Mouse (Mus musculus): ENCODE results near the gene Pla2g2e. TPM values are rescaled to one million over a fixed set of nuclear protein-coding genes. Genes with fewer than 3 reads are reported as not detected.
A peak's percentile ranks its signal among the peaks of the same experiment; 100 is the strongest.
"Not testable (repeated sequence)": the region's sequence is repeated elsewhere in the genome, so short reads cannot be mapped to it uniquely, and the experiment has no call there.

The Pla2g2e gene
- polyA plus RNA-seq, 1 experiment, result 2.5 TPM

- H3K36me3 ChIP-seq (ENCODE audit: control insufficient read depth, insufficient read depth), result no peaks in the 10 kb centered on the region
- H3K4me3 ChIP-seq (ENCODE audit: insufficient read depth, poor library complexity, severe bottlenecking), result no peak within 1 kb of the TSS
- TF ChIP-seq CTCF (IDR thresholded peaks at IDR 0.05; ENCODE audit: control insufficient read depth, insufficient read depth, insufficient read length) (no peak), USF1 (IDR thresholded peaks at IDR 0.05; ENCODE audit: low read depth) (peak; percentile 77), MYOD1 (IDR thresholded peaks at IDR 0.05; ENCODE audit: control insufficient read depth, insufficient read length, low read depth) (peak; percentile 81)
- no peak within 1 kb of the TSS for H3ac ChIP-seq (ENCODE audit: control insufficient read depth, insufficient read length, low read depth)
- H3K27me3 ChIP-seq (ENCODE audit: control insufficient read depth, insufficient read depth, insufficient read length), result no peaks in the 10 kb centered on the region
- no peaks in the 10 kb centered on the region for H3K79me2 ChIP-seq (ENCODE audit: control insufficient read depth, insufficient read depth)
- H3K79me3 ChIP-seq (ENCODE audit: low read depth), result no peaks in the 10 kb centered on the region
These were observed 14.3 kb upstream of the Pla2g2e start, which contains the start of gene Pla2g5 for GRCm38 (mm10) chr4:138863344-138863998. Gene Pla2g5, minus strand, starts transcription at chr4:138863482.

GRCm38 (mm10) chr4:138865092-138865491, 12.7 kb upstream of the Pla2g2e start:
- Histone ChIP-seq H3K36me3 (ENCODE audit: control insufficient read depth, insufficient read depth) (no peaks in the 10 kb centered on the region), H3K27me3 (ENCODE audit: control insufficient read depth, insufficient read depth, insufficient read length) (no peaks in the 10 kb centered on the region), H3K79me3 (ENCODE audit: low read depth) (no peaks in the 10 kb centered on the region), H3K4me3 (ENCODE audit: insufficient read depth, poor library complexity, severe bottlenecking) (no peak overlapping the region), H3ac (ENCODE audit: control insufficient read depth, insufficient read length, low read depth) (peak overlapping the region; percentile 45), H3K79me2 (ENCODE audit: control insufficient read depth, insufficient read depth) (no peaks in the 10 kb centered on the region)
- TF ChIP-seq FOSL1 (IDR thresholded peaks at IDR 0.05; ENCODE audit: insufficient read depth, low read length, poor library complexity, severe bottlenecking) (peak; percentile 22), CEBPB (IDR thresholded peaks at IDR 0.05; ENCODE audit: low read depth) (no peak)

- no peak overlapping the region for H3ac ChIP-seq (ENCODE audit: control insufficient read depth, insufficient read length, low read depth)
- no peak for TF ChIP-seq MAX (IDR thresholded peaks at IDR 0.05)
- no peak for TF ChIP-seq USF1 (IDR thresholded peaks at IDR 0.05; ENCODE audit: low read depth)
- TF ChIP-seq MYOG (IDR thresholded peaks at IDR 0.05; ENCODE audit: control insufficient read depth, extremely low read depth, insufficient read length), result no peak
- no peak for TF ChIP-seq MYOD1 (IDR thresholded peaks at IDR 0.05; ENCODE audit: control insufficient read depth, insufficient read length, low read depth)
- TF ChIP-seq CTCF (IDR thresholded peaks at IDR 0.05; ENCODE audit: control insufficient read depth, insufficient read depth, insufficient read length), result no peak
- TF ChIP-seq FOSL1 (IDR thresholded peaks at IDR 0.05; ENCODE audit: insufficient read depth, low read length, poor library complexity, severe bottlenecking), result no peak
- no peak for TF ChIP-seq CEBPB (IDR thresholded peaks at IDR 0.05; ENCODE audit: low read depth)
These were observed 11.8 kb upstream of the Pla2g2e start for GRCm38 (mm10) chr4:138865991-138866390.

GRCm38 (mm10) chr4:138866413-138866812, 11.3 kb upstream of the Pla2g2e start:
- no peak overlapping the region for H3ac ChIP-seq (ENCODE audit: control insufficient read depth, insufficient read length, low read depth)
- no peaks in the 10 kb centered on the region for H3K79me2 ChIP-seq (ENCODE audit: control insufficient read depth, insufficient read depth)
- TF ChIP-seq CEBPB (IDR thresholded peaks at IDR 0.05; ENCODE audit: low read depth) (no peak), CTCF (IDR thresholded peaks at IDR 0.05; ENCODE audit: control insufficient read depth, insufficient read depth, insufficient read length) (peak; percentile 70), MYOD1 (IDR thresholded peaks at IDR 0.05; ENCODE audit: control insufficient read depth, insufficient read length, low read depth) (no peak), FOSL1 (IDR thresholded peaks at IDR 0.05; ENCODE audit: insufficient read depth, low read length, poor library complexity, severe bottlenecking) (no peak), USF1 (IDR thresholded peaks at IDR 0.05; ENCODE audit: low read depth) (no peak), MAX (IDR thresholded peaks at IDR 0.05) (no peak), MYOG (IDR thresholded peaks at IDR 0.05; ENCODE audit: control insufficient read depth, extremely low read depth, insufficient read length) (no peak)
- H3K27me3 ChIP-seq (ENCODE audit: control insufficient read depth, insufficient read depth, insufficient read length), result no peaks in the 10 kb centered on the region
- no peak overlapping the region for H3K4me3 ChIP-seq (ENCODE audit: insufficient read depth, poor library complexity, severe bottlenecking)
- H3K79me3 ChIP-seq (ENCODE audit: low read depth), result no peaks in the 10 kb centered on the region
- H3K36me3 ChIP-seq (ENCODE audit: control insufficient read depth, insufficient read depth), result no peaks in the 10 kb centered on the region

More at GRCm38 (mm10) chr4:138865991-138866390, 11.8 kb upstream of the Pla2g2e start:
- Histone ChIP-seq H3K36me3 (ENCODE audit: control insufficient read depth, insufficient read depth) (no peaks in the 10 kb centered on the region), H3K79me2 (ENCODE audit: control insufficient read depth, insufficient read depth) (no peaks in the 10 kb centered on the region), H3K4me3 (ENCODE audit: insufficient read depth, poor library complexity, severe bottlenecking) (no peak overlapping the region), H3K27me3 (ENCODE audit: control insufficient read depth, insufficient read depth, insufficient read length) (no peaks in the 10 kb centered on the region), H3K79me3 (ENCODE audit: low read depth) (no peaks in the 10 kb centered on the region)

GRCm38 (mm10) chr4:138868666-138869065, 9.1 kb upstream of the Pla2g2e start:
- no peaks in the 10 kb centered on the region for H3K36me3 ChIP-seq (ENCODE audit: control insufficient read depth, insufficient read depth)
- no peaks in the 10 kb centered on the region for H3K79me3 ChIP-seq (ENCODE audit: low read depth)
- no peak for TF ChIP-seq MYOD1 (IDR thresholded peaks at IDR 0.05; ENCODE audit: control insufficient read depth, insufficient read length, low read depth)
- no peak for TF ChIP-seq MAX (IDR thresholded peaks at IDR 0.05)
- no peak for TF ChIP-seq CTCF (IDR thresholded peaks at IDR 0.05; ENCODE audit: control insufficient read depth, insufficient read depth, insufficient read length)
- no peak for TF ChIP-seq MYOG (IDR thresholded peaks at IDR 0.05; ENCODE audit: control insufficient read depth, extremely low read depth, insufficient read length)
- TF ChIP-seq FOSL1 (IDR thresholded peaks at IDR 0.05; ENCODE audit: insufficient read depth, low read length, poor library complexity, severe bottlenecking), result no peak
- no peak for TF ChIP-seq USF1 (IDR thresholded peaks at IDR 0.05; ENCODE audit: low read depth)
- no peak for TF ChIP-seq CEBPB (IDR thresholded peaks at IDR 0.05; ENCODE audit: low read depth)
- H3K79me2 ChIP-seq (ENCODE audit: control insufficient read depth, insufficient read depth), result no peaks in the 10 kb centered on the region
- H3ac ChIP-seq (ENCODE audit: control insufficient read depth, insufficient read length, low read depth), result no peak overlapping the region
- H3K27me3 ChIP-seq (ENCODE audit: control insufficient read depth, insufficient read depth, insufficient read length), result no peaks in the 10 kb centered on the region
- H3K4me3 ChIP-seq (ENCODE audit: insufficient read depth, poor library complexity, severe bottlenecking), result no peak overlapping the region

GRCm38 (mm10) chr4:138873864-138874263, 3.9 kb upstream of the Pla2g2e start, which contains the start of gene Gm13030:
Gene Gm13030, minus strand, starts transcription at chr4:138873964.
- Histone ChIP-seq H3K27me3 (ENCODE audit: control insufficient read depth, insufficient read depth, insufficient read length) (no peaks in the 10 kb centered on the region), H3K4me3 (ENCODE audit: insufficient read depth, poor library complexity, severe bottlenecking) (no peak within 1 kb of the TSS), H3K79me3 (ENCODE audit: low read depth) (no peaks in the 10 kb centered on the region), H3K36me3 (ENCODE audit: control insufficient read depth, insufficient read depth) (no peaks in the 10 kb centered on the region), H3K79me2 (ENCODE audit: control insufficient read depth, insufficient read depth) (no peaks in the 10 kb centered on the region), H3ac (ENCODE audit: control insufficient read depth, insufficient read length, low read depth) (no peak within 1 kb of the TSS)
- TF ChIP-seq FOSL1 (IDR thresholded peaks at IDR 0.05; ENCODE audit: insufficient read depth, low read length, poor library complexity, severe bottlenecking), result no peak
- no peak for TF ChIP-seq MYOD1 (IDR thresholded peaks at IDR 0.05; ENCODE audit: control insufficient read depth, insufficient read length, low read depth)
- TF ChIP-seq USF1 (IDR thresholded peaks at IDR 0.05; ENCODE audit: low read depth), result no peak
- no peak for TF ChIP-seq MYOG (IDR thresholded peaks at IDR 0.05; ENCODE audit: control insufficient read depth, extremely low read depth, insufficient read length)
- no peak for TF ChIP-seq CEBPB (IDR thresholded peaks at IDR 0.05; ENCODE audit: low read depth)
- no peak for TF ChIP-seq MAX (IDR thresholded peaks at IDR 0.05)
- no peak for TF ChIP-seq CTCF (IDR thresholded peaks at IDR 0.05; ENCODE audit: control insufficient read depth, insufficient read depth, insufficient read length)

- H3ac ChIP-seq (ENCODE audit: control insufficient read depth, insufficient read length, low read depth); H3K79me2 ChIP-seq (ENCODE audit: control insufficient read depth, insufficient read depth); H3K36me3 ChIP-seq (ENCODE audit: control insufficient read depth, insufficient read depth); H3K4me3 ChIP-seq (ENCODE audit: insufficient read depth, poor library complexity, severe bottlenecking); H3K27me3 ChIP-seq (ENCODE audit: control insufficient read depth, insufficient read depth, insufficient read length); H3K79me3 ChIP-seq (ENCODE audit: low read depth): not testable (repeated sequence)
These were observed 2.5 kb upstream of the Pla2g2e start for GRCm38 (mm10) chr4:138875275-138875674.
